Mouse (Mus musculus) layer of hippocampus, adult 6 months (tissue): ENCODE results near the gene Nxnl1. TPM values are rescaled to one million over a fixed set of nuclear protein-coding genes. Genes with fewer than 3 reads are reported as not detected.

Experiments
- long read RNA-seq, 2 experiments: library from polyadenylated mRNA; unstranded; transcript quantifications; one replicate each; pipeline ENCODE4 v2.0.0; 2019 to 2020
- polyA plus RNA-seq: library from polyadenylated mRNA; unstranded; fragments of <200 nt; fragmentation: Nextera tagmentation; gene quantifications from 2 replicates; pipeline ENCODE4 v1.2.3, GENCODE M21; 2021

Nxnl1 gene
- polyA plus RNA-seq = 0.25 and 0.43 TPM in 2 replicates
- long read RNA-seq, experiment 1 = 0 reads
- long read RNA-seq, experiment 2 = 0 reads

DNA sequence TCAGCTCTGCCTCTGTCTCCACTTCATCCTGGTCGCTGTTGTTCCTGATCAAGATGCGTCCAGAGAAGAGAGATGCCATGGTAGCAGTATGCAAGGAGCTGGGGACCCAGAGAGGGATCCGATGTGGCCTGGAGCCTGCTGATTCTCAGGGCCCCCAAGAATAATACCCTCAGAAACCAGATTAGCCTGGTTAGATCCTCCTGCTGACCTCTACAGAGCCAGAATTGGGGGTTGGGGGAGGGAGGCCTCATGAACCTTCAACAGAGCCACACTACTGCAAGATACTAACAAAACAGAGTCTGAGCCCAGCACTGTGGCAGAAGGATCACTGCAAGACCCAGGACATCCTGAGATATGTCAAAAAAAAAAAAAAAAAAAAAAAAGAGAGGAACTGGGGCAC lies at the start of gene Nxnl1:
Nxnl1 (minus strand) TSS at position 101 of the 400 bp plus-strand sequence.

DNA sequence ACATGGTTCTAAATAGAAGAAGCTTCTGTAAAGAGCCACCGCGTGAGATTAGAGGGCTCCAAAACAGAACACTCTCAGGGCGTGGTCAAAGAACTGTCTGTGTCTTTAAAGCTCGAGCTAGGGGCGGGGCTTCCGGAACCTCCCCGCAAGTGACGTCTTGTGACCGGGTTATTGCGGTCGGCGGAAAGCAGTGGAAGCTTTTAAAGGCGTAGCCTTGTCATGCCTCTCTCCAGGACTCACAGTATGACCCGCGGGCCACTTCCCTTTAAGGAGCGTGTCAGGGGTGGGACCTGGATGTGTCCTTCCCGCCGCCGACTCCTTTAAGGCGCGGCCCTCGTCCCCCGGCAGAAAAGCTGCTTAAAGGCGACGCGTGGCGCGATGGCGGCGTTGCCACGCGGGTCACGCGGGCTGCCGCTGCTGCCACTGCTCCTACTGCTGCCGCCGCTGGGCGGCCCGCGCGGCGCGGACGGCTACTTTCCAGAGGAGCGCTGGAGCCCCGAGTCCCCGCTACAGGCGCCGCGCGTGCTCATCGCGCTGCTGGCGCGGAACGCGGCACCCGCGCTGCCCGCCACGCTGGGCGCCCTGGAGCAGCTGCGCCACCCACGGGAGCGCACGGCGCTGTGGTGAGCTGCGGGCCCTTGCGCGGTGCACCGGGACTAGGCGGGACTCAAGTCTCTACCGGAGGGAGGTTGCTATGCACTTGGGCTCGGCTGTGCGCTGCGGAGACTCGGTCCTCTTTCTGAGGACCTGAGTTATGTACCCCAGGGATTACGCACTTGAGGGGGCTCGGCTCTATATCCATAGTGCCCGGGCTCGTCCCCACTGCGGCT lies 44.6 kb upstream of the Nxnl1 start, which contains the start of gene Colgalt1:
Colgalt1 (plus strand) TSS at position 177 of the 830 bp plus-strand sequence.

DNA sequence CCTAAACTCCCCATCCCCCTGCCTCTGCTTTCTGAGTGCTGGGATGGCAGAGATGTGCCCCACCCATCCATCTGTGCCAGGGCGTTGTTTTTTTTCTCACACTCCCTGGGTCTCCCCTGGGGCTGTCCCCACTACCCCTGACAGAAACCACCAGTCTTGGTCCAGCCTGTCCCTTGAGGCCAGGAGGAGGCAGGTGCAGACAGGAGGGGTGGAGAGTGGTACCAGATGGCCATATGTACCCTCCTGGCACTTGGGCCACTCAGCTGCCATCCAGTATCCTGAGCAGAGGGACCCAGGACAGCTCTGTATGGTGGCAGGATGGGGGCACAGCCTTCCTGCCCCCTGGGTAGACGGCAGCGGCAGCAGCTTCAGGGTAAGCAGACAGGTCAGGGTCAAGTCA lies 31.1 kb upstream of the Nxnl1 start, which contains the start of gene Fam129c:
Fam129c (plus strand) TSS at position 198 of the 400 bp plus-strand sequence.

DNA sequence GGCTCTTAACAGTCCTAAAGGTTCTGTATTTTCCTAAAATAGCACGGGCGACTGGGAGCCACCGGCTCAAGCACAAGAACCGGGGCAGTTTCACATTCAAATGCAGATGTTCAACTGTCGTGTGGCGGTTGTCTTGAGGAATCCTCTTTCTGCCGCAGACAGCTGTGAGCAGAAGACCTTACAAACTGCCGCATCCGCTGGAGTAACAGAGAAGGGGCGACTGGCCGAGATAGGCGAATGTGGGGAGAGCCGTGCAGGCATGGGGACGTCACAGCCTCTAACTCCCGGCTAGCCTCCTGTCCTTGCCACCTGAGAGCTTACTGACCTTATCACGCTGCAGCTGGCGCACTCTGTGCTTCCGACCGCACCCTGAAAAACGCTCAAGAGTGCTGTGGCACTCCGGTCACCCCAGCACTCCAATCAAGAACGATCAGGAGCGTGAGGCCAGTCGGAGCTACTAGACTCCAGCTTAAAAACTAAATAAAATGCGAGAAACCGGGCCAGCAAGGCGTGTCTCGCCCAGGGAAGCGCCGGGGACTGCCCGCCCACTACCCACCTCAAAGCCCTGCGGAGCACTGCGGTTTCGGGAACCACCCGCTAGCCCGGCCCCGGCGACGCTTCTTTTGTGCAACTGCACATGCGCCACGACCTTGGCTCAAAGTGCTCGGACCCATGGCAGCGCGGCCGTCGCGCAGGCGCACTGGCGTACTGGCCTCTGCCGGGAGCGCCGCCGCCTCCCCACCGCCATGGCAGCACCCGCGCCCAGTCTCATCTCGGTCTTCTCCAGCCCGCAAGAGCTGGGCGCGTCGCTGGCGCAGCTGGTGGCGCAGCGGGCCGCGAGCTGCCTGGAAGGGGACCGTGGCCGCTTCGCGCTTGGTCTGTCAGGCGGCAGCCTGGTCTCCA lies 25.3 kb upstream of the Nxnl1 start, which contains the start of gene Pgls:
Pgls (plus strand) TSS at position 706 of the 903 bp plus-strand sequence.

DNA sequence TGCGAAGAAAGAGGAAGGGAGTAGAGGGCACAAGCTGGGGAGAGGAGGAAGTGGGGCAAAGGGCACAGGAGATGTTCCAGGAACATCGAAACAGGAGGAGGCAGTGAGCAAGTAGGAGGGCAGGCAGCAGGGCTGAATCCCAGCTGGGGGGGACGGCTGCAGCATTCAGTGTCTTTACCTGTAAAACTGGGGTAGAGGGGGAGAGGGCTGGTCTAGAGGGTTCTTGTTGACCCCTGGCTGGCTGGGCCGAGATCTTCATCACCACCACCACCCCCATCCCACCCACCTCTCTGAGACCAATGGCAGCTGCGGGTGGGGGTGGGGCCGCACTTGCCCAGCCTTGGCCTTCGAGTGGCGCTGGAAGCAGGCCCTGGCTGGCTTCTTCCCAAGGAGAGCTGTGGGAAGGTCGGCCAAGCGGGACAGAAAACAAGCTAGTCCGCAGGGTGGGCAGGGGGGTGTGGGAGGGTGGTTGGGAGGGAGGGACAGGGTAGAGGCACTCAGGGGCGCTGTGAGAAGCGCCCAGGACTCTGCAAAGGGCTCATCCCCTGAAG lies 2.1 kb upstream of the Nxnl1 start, which contains the start of gene Slc27a1:
Slc27a1 (plus strand) TSS at position 496 of the 551 bp plus-strand sequence.

DNA sequence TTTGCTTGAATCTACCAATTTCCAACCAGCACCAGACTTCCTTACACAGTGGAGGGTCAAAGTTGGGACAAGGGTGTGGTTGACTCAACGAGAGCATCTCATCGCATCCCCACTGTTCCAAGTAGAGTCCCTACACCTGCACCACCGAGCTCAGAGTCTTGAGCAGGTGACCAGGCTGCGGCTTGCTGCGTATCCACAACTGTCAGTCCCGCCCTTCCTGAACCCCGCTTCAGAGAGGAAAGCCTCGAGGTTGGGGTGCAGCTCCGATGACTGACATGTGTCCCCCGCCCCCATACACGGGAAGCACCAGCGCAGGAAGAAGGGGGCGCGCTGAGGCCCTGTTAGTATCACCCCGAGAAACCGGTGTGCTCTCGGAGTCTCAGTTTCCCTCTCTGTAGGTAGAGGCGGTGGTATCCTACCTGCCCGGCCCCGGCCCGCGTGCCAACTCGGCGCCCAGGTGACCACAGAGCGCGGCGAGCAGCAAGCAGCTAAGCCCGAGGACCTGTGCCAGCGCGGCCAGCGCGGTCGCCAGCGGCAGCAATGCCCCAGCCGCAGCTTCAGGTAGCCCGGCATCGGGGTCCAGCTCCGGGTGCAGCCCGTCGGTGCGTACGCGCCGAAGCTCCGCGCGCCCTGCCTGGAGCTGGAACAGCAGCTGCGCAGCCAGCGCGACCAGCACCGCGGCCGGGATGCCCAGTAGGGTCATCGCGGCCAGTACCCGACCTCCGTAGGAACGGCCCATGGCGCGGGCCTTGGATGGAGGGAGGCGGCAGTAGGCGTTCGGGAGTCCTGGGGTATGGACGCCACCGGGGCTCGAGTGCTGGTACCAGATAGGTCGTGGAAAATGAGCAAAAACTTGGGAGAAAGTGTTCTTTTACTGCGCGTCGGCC lies 8.1 kb downstream of the Nxnl1 start, which contains the start of gene Tmem221:
Tmem221 (minus strand) TSS at position 801 of the 887 bp plus-strand sequence.

DNA sequence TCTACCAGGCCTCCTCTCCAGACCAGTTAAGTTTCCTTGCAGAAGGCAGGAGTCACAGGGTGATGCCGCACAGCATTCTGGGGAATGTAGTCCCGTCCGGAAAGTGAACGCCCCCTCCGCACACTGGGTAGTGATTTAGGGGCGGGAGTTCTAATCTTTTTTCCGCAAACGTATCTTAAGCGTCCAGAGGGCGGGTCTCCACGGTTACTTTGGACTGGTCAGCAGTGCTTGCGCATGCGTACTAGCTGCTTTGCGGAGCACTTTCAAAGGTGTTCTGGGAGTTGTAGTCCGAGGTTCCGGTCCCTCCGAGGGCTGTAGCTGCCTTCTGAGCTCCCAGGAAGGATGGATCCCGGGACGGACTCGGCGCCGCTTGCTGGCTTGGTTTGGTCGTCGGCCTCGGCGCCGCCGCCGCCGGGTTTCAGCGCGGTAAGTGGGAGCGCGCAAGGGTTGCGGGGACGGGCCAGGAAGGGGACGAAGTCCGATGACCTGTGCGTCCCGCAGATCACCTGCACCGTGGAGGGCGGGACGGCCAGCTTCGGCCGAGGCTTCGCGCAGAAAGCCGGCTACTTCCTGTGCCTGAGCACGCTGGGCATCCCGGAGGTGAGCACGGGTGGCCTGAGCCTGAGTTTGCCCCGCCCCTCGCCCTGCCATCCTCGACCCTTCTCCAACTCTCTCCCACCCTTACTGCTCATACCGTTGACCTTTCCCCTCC lies 23.6 kb downstream of the Nxnl1 start, which contains the start of gene Mvb12a:
Mvb12a (plus strand) TSS at position 291 of the 712 bp plus-strand sequence.

DNA sequence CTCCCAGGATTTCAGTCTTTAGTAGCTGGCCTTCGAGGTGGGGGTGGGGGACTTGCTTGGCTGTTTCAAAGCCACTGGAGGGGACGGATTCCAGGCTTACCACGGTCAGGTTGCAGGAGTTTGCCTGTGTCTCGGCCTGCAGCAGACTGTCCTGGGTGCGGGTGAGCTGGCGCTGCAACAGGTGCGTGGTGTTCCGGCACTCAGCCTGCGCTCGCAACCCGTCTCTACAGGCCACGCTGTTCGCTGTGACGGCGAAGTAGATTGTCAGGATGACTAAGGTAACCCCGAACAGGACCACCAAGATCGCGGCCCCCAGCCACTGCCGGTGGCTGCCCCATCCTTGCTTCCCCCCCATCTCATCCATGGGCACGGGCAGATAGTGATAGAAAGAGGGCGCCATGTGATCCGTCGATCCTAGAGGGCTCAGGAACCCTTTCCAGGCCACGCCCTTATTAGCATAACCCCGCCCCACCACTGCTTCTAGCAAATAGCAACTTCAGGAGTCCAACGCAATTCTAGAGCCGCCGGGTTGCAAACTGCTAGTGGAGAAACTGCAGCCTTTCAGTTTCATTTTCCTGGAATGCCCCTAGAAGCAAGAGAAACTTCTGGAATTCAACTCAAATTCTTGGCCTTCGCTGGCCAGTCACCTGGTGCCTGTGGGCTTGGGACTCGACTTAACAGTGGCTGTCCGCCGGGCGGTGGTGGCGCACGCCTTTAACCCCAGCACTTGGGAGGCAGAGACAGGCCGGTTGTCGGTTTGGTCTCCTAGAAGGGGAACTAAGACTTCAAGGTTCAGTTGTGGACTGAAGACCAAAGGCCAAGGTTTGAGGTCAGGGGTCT lies 29.2 kb downstream of the Nxnl1 start, which contains the start of gene Bst2:
Bst2 (minus strand) TSS at position 429 of the 840 bp plus-strand sequence.

DNA sequence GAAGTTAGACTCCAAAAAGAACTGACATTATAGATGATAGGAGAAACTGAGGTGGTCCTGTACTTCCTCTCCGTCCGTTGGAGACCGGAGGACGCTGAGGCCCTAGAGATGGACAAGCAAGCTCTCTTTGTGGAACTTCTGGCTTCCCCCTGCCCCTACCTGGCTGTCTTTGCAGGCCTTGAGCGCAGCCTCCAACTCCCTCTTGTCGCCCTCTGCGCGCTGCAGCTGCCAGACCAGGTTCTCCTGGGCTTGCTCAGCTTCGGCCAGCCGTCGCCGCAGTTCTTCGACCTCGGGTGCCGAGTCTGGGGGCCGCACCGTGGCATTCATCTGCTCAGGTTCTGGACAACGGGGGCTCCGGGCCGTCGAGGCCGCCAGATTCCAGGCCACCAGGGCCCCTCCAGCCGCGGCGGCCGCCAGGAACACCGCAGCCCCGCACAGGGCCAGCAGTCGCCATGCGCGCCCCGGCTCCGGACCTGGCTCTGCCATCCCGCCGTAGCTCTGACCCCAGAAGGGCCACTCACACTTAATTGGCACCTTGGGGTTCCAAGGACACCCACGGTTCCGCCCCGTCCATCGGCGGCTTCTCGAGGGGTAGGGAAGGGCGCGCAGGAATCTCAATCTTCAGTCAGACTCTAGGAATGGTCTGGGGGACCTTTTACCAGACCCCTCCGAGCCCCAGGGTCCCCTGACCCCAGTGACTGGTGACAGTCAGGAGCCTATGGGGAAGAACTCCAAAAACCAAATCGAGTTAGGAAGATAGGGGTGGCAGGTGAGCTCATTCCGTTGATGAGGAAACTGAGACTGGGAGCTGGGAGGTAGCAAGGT lies 41.0 kb downstream of the Nxnl1 start, which contains the start of gene Ccdc194:
Ccdc194 (minus strand) TSS at position 486 of the 825 bp plus-strand sequence.

DNA sequence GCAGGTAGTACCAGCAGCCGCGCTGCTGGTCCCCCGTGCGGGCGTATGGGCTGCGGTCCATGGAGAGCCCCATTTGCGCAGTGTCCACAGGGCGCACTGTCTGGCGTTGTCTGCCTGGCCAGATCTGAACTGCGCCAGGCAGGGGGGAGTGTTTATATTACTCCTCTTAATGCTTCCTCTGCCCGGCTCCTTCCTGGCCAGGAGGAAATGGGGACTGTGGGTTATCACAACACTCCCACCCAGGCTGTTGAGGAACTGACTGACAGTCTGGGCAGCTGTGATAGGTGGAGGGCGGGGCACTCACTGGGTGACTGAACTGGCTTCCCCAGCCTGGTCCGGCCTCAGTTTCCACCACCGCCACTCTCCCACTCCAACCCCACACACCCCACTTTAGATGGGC lies 54.8 kb downstream of the Nxnl1 start, which contains the start of gene Plvap:
Plvap (minus strand) TSS at position 109 of the 400 bp plus-strand sequence.

Other genes starting within 250 kb of the Nxnl1 start
- 177 and 192 TPM in 2 replicates for gene Use1, start 199.8 kb downstream of the Nxnl1 start, polyA plus RNA-seq
- gene Ocel1, start 195.3 kb downstream of the Nxnl1 start, polyA plus RNA-seq = 5.5 and 7.3 TPM in 2 replicates
- gene Nr2f6, start 184.6 kb downstream of the Nxnl1 start, polyA plus RNA-seq = 8.2 and 8.7 TPM in 2 replicates
- 1.1 and 1.4 TPM in 2 replicates for gene Ushbp1, start 170.8 kb downstream of the Nxnl1 start, polyA plus RNA-seq
- gene Babam1, start 169.7 kb downstream of the Nxnl1 start, polyA plus RNA-seq = 97.3 and 98.5 TPM in 2 replicates
- 0.11 and 0.13 TPM in 2 replicates for gene Ankle1, start 160.6 kb downstream of the Nxnl1 start, polyA plus RNA-seq
- 357 and 444 TPM in 2 replicates for gene Abhd8, start 102.9 kb downstream of the Nxnl1 start, polyA plus RNA-seq
- gene Mrpl34, start 101.6 kb downstream of the Nxnl1 start, polyA plus RNA-seq = 126 and 129 TPM in 2 replicates
- gene Dda1, start 97.4 kb downstream of the Nxnl1 start, polyA plus RNA-seq = 152 and 163 TPM in 2 replicates
- gene Ano8, start 80.6 kb downstream of the Nxnl1 start, polyA plus RNA-seq = 0.48 and 0.65 TPM in 2 replicates
- 7.7 and 8.2 TPM in 2 replicates for gene Gtpbp3, start 78.5 kb downstream of the Nxnl1 start, polyA plus RNA-seq
- 6.2 and 6.3 TPM in 2 replicates for gene Plvap, start 54.8 kb downstream of the Nxnl1 start, polyA plus RNA-seq
- gene Ccdc194, start 40.9 kb downstream of the Nxnl1 start, polyA plus RNA-seq = not detected in 2 replicates
- 5.2 and 15.7 TPM in 2 replicates for gene Bst2, start 29.1 kb downstream of the Nxnl1 start, polyA plus RNA-seq
- gene Mvb12a, start 23.7 kb downstream of the Nxnl1 start, polyA plus RNA-seq = 45.5 and 46.4 TPM in 2 replicates
- gene Tmem221, start 7.7 kb downstream of the Nxnl1 start, polyA plus RNA-seq = 0.19 and 0.54 TPM in 2 replicates
- 95.1 and 114 TPM in 2 replicates for gene Slc27a1, start 2.3 kb upstream of the Nxnl1 start, polyA plus RNA-seq
- gene Pgls, start 25.6 kb upstream of the Nxnl1 start, polyA plus RNA-seq = 110 and 114 TPM in 2 replicates
- gene Fam129c, start 31.0 kb upstream of the Nxnl1 start, polyA plus RNA-seq = 0.53 and 0.59 TPM in 2 replicates
- gene Colgalt1, start 44.4 kb upstream of the Nxnl1 start, polyA plus RNA-seq = 18.9 and 19.6 TPM in 2 replicates
- 10.7 and 12.7 TPM in 2 replicates for gene Unc13a, start 105.2 kb upstream of the Nxnl1 start, polyA plus RNA-seq
- 1.6 and 2.0 TPM in 2 replicates for gene Jak3, start 109.7 kb upstream of the Nxnl1 start, polyA plus RNA-seq
- gene Insl3, start 122.6 kb upstream of the Nxnl1 start, polyA plus RNA-seq = not detected in 2 replicates
- 0.59 and 0.63 TPM in 2 replicates for gene B3gnt3, start 135.2 kb upstream of the Nxnl1 start, polyA plus RNA-seq
- gene Fcho1, start 159.1 kb upstream of the Nxnl1 start, polyA plus RNA-seq = 16.3 and 19.8 TPM in 2 replicates